In the genomic region with DNA sequence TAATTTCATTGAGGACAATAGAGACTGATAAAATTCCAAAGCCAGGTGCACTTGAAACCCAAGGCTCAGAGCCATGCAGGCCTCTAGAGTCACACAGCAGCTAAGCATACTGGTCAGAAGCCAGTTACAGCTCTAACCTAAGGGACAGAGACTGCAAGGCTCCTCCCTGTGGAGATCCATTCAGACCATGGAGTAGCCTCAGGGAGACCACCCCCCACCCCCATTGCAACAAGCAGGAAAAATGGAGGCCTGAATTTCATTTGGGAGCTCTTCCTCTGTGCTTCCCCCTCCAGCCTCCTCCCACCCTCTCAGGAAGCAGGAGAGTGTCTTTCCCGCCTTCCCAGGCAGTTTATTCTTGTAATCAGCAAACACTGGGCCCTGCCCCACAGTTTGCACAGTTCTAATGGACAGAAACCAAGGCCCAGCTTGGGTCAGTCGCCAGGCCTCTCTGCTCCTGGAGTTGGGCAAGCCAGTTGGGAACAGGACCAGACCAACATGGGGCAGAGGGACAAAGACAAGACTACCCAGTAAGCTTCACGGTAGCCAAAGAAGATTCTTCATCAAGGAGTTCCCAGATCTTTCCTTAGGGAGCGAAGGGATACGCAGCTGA, we compare ENCODE assay signal across 8 mouse cellular contexts. TPM values are rescaled to one million over a fixed set of nuclear protein-coding genes. Genes with fewer than 3 reads are reported as not detected.
DNase-seq lines count a peak whose midpoint lies in the region; ATAC-seq and TF ChIP-seq lines count a peak whose summit lies in the region.

No protein-coding gene starts in this region.

- no peaks in the 10 kb centered on the region for H3K9me3 ChIP-seq in embryonic facial prominence, embryonic 14.5 days (ENCODE audit: control insufficient read depth, low read length)
- H3K9me3 ChIP-seq in intestine, postnatal 0 days (ENCODE audit: control insufficient read depth), result no peaks in the 10 kb centered on the region
- no peaks in the 10 kb centered on the region for H3K9me3 ChIP-seq in midbrain, embryonic 10.5 days (replicated peaks)

- peak overlapping the region; percentile 70 for H3K4me2 ChIP-seq in embryonic facial prominence, embryonic 14.5 days (ENCODE audit: low read depth, low read length)
- H3K4me2 ChIP-seq in intestine, postnatal 0 days (replicated peaks; ENCODE audit: low read depth), result peak overlapping the region; percentile 92

- H3K27me3 ChIP-seq in embryonic facial prominence, embryonic 14.5 days (replicated peaks; ENCODE audit: control insufficient read depth, insufficient read depth, low read length), result no peaks in the 10 kb centered on the region
- peaks cover 5% of the 10 kb centered on the region; the same call in 1 of the 2 replicates for H3K27me3 ChIP-seq in intestine, postnatal 0 days (replicated peaks; ENCODE audit: control insufficient read depth, insufficient read depth, low read length)
- H3K27me3 ChIP-seq in midbrain, embryonic 10.5 days (ENCODE audit: low read depth, poor library complexity, severe bottlenecking), result peaks cover 5% of the 10 kb centered on the region; the same call in 1 of the 2 replicates

- peak overlapping the region; percentile 99 for H3K27ac ChIP-seq in embryonic facial prominence, embryonic 14.5 days (replicated peaks; ENCODE audit: low read depth, low read length)
- H3K27ac ChIP-seq in intestine, postnatal 0 days (ENCODE audit: low read depth, low read length), result 0 out of 2 replicates have a peak overlapping the region, but pooled peaks have one; percentile 90
- H3K27ac ChIP-seq in midbrain, embryonic 10.5 days (replicated peaks), result peak overlapping the region; percentile 100

- H3K36me3 ChIP-seq in embryonic facial prominence, embryonic 14.5 days (ENCODE audit: control insufficient read depth, insufficient read depth, low read length), result peaks cover 9% of the 10 kb centered on the region; the same call in 1 of the 2 replicates
- no peaks in the 10 kb centered on the region for H3K36me3 ChIP-seq in intestine, postnatal 0 days (ENCODE audit: control insufficient read depth, insufficient read depth)
- peaks cover 23% of the 10 kb centered on the region for H3K36me3 ChIP-seq in midbrain, embryonic 10.5 days

- peak; percentile 5 for DNase-seq in kidney, adult 18-20 months
- no peak for DNase-seq in kidney, postnatal 14 days
- no peak for DNase-seq in embryonic facial prominence, embryonic 14.5 days (ENCODE audit: low spot score)
- no peak for DNase-seq in midbrain, embryonic 10.5 days (ENCODE audit: low spot score)
- no peak for DNase-seq in left cerebral cortex, postnatal 10 days (ENCODE audit: extremely low spot score in 1 of 2, low spot score in 2 of 2)
- no peak for DNase-seq in urinary bladder, postnatal 4 days (ENCODE audit: low spot score in 2 of 2)

- no peak for ATAC-seq in embryonic facial prominence, embryonic 14.5 days (ENCODE audit: low read depth)
- no peak for ATAC-seq in intestine, postnatal 0 days
- no peak for ATAC-seq in erythroid progenitor cell, adult 5-6 weeks (replicated peaks; ENCODE audit: low FRiP score, poor library complexity, severe bottlenecking)

- 4% methylated on average over 5 of the region's 5 CpGs for WGBS in embryonic facial prominence, embryonic 14.5 days
- 24% methylated on average over 5 of the region's 5 CpGs for WGBS in intestine, postnatal 0 days
- WGBS in midbrain, embryonic 10.5 days, result 2% methylated on average over 5 of the region's 5 CpGs

- peaks cover 45% of the 10 kb centered on the region for H3K4me1 ChIP-seq in embryonic facial prominence, embryonic 14.5 days (ENCODE audit: control insufficient read depth, insufficient read depth, low read length)
- H3K4me1 ChIP-seq in intestine, postnatal 0 days (replicated peaks; ENCODE audit: control insufficient read depth, insufficient read depth, low read length), result peaks cover 14% of the 10 kb centered on the region
- H3K4me1 ChIP-seq in midbrain, embryonic 10.5 days, result peaks cover 68% of the 10 kb centered on the region

- intact Hi-C loops in left cerebral cortex, postnatal 10 days (cut with DNase I), result loop anchor here (5.0 kb wide), 1 partner anchor 55 kb away; the partner anchor contains the start of gene Ube2l6

- peak overlapping the region; percentile 91 for H3K4me3 ChIP-seq in embryonic facial prominence, embryonic 14.5 days (ENCODE audit: low read depth, low read length)
- peak overlapping the region; percentile 79 for H3K4me3 ChIP-seq in intestine, postnatal 0 days (ENCODE audit: low read depth, low read length)
- peak overlapping the region; percentile 92 for H3K4me3 ChIP-seq in midbrain, embryonic 10.5 days

- TF ChIP-seq CTCF in intestine, postnatal 0 days (IDR thresholded peaks at IDR 0.05; ENCODE audit: low read depth), result 0 out of 2 replicates have a peak, but pooled peaks have one; percentile 1

- H3K9ac ChIP-seq in embryonic facial prominence, embryonic 14.5 days (ENCODE audit: low read depth, low read length), result peak overlapping the region; percentile 99
- H3K9ac ChIP-seq in intestine, postnatal 0 days (ENCODE audit: low read depth, low read length), result peak overlapping the region; percentile 63; the same call in 1 of the 2 replicates

RNA-seq across cellular contexts. Expression of gene Gm19426, which starts 1.5 kb away (rescaled TPM):
- polyA plus RNA-seq in embryonic facial prominence, embryonic 14.5 days (2014; fragmentation: Nextera tagmentation; extraction: Ambion mirVana), result 3.9 and 4.0 TPM in 2 replicates
- 2.2 and 2.5 TPM in 2 replicates for polyA plus RNA-seq in intestine, postnatal 0 days (2015; fragmentation: Nextera tagmentation; extraction: Ambion mirVana)
- 9.0 and 10.8 TPM in 2 replicates for polyA plus RNA-seq in midbrain, embryonic 10.5 days (2016; fragmentation: Nextera tagmentation; extraction: Ambion mirVana)
- 1 to 10 TPM; 3.0 to 3.6 TPM for total RNA-seq in left cerebral cortex, postnatal 10 days (2021)
- not detected in 2 replicates for total RNA-seq in erythroid progenitor cell, adult 5-6 weeks (2015; ENCODE audit: low replicate concordance)
- not detected in 2 replicates for total RNA-seq in erythroid progenitor cell, adult 5-6 weeks (2017; ENCODE audit: low replicate concordance)

RNA-seq across cellular contexts. Expression of gene Ypel4, which starts 8.1 kb away (rescaled TPM):
- polyA plus RNA-seq in embryonic facial prominence, embryonic 14.5 days (2014; fragmentation: Nextera tagmentation; extraction: Ambion mirVana), result 5.5 and 6.5 TPM in 2 replicates
- polyA plus RNA-seq in intestine, postnatal 0 days (2015; fragmentation: Nextera tagmentation; extraction: Ambion mirVana), result 1.8 and 1.9 TPM in 2 replicates
- 8.2 and 14.7 TPM in 2 replicates for polyA plus RNA-seq in midbrain, embryonic 10.5 days (2016; fragmentation: Nextera tagmentation; extraction: Ambion mirVana)
- total RNA-seq in left cerebral cortex, postnatal 10 days (2021), result 10 to 100 TPM; 21.9 to 23.2 TPM
- 377 and 399 TPM in 2 replicates for total RNA-seq in erythroid progenitor cell, adult 5-6 weeks (2015; ENCODE audit: low replicate concordance)
- total RNA-seq in erythroid progenitor cell, adult 5-6 weeks (2017; ENCODE audit: low replicate concordance), result 327 and 382 TPM in 2 replicates

RNA-seq across cellular contexts. Expression of gene Clp1, which starts 14.8 kb away (rescaled TPM):
- 22.6 and 24.2 TPM in 2 replicates for polyA plus RNA-seq in embryonic facial prominence, embryonic 14.5 days (2014; fragmentation: Nextera tagmentation; extraction: Ambion mirVana)
- polyA plus RNA-seq in intestine, postnatal 0 days (2015; fragmentation: Nextera tagmentation; extraction: Ambion mirVana), result 18.1 and 21.8 TPM in 2 replicates
- 51.6 and 52.6 TPM in 2 replicates for polyA plus RNA-seq in midbrain, embryonic 10.5 days (2016; fragmentation: Nextera tagmentation; extraction: Ambion mirVana)
- total RNA-seq in left cerebral cortex, postnatal 10 days (2021), result 1 to 10 TPM; 8.0 to 8.3 TPM
- total RNA-seq in erythroid progenitor cell, adult 5-6 weeks (2015; ENCODE audit: low replicate concordance), result 67.4 and 70.0 TPM in 2 replicates
- total RNA-seq in erythroid progenitor cell, adult 5-6 weeks (2017; ENCODE audit: low replicate concordance), result 26.2 and 54.4 TPM in 2 replicates

RNA-seq across cellular contexts. Expression of gene Zdhhc5, which starts 27.0 kb away (rescaled TPM):
- polyA plus RNA-seq in embryonic facial prominence, embryonic 14.5 days (2014; fragmentation: Nextera tagmentation; extraction: Ambion mirVana), result 31.4 and 31.6 TPM in 2 replicates
- 27.6 and 28.4 TPM in 2 replicates for polyA plus RNA-seq in intestine, postnatal 0 days (2015; fragmentation: Nextera tagmentation; extraction: Ambion mirVana)
- polyA plus RNA-seq in midbrain, embryonic 10.5 days (2016; fragmentation: Nextera tagmentation; extraction: Ambion mirVana), result 22.8 and 26.0 TPM in 2 replicates
- total RNA-seq in left cerebral cortex, postnatal 10 days (2021), result 10 to 100 TPM; 37.0 to 38.4 TPM
- 67.0 and 77.5 TPM in 2 replicates for total RNA-seq in erythroid progenitor cell, adult 5-6 weeks (2015; ENCODE audit: low replicate concordance)
- total RNA-seq in erythroid progenitor cell, adult 5-6 weeks (2017; ENCODE audit: low replicate concordance), result 83.7 and 85.0 TPM in 2 replicates

RNA-seq across cellular contexts. Expression of gene Serping1, which starts 33.3 kb away (rescaled TPM):
- 63.0 and 64.7 TPM in 2 replicates for polyA plus RNA-seq in embryonic facial prominence, embryonic 14.5 days (2014; fragmentation: Nextera tagmentation; extraction: Ambion mirVana)
- 49.4 and 50.7 TPM in 2 replicates for polyA plus RNA-seq in intestine, postnatal 0 days (2015; fragmentation: Nextera tagmentation; extraction: Ambion mirVana)
- 27.6 and 35.8 TPM in 2 replicates for polyA plus RNA-seq in midbrain, embryonic 10.5 days (2016; fragmentation: Nextera tagmentation; extraction: Ambion mirVana)
- total RNA-seq in left cerebral cortex, postnatal 10 days (2021), result 1 to 10 TPM; 4.7 to 6.9 TPM
- 0.72 and 12.6 TPM in 2 replicates for total RNA-seq in erythroid progenitor cell, adult 5-6 weeks (2015; ENCODE audit: low replicate concordance)
- 1.8 and 3.8 TPM in 2 replicates for total RNA-seq in erythroid progenitor cell, adult 5-6 weeks (2017; ENCODE audit: low replicate concordance)
